Mouse (Mus musculus) left cerebral cortex, postnatal 36 days (tissue): ENCODE measurements around the gene Gabbr2. TPM values are rescaled to one million over a fixed set of nuclear protein-coding genes. Genes with fewer than 3 reads are reported as not detected.

ENCODE experiments used
- DNase-seq, 2 experiments: peaks; one replicate each; pipeline ENCODE4 v3.0.0; 2021 to 2022; ENCODE audit warnings: low spot score in 2 of 2, mixed read lengths in 1 of 2
- intact Hi-C: fragments of 180-260 bp; cut with DNase I; formaldehyde crosslinking; loops from one replicate; pipeline ENCODE4 v1.15.1; 2025
- total RNA-seq, 2 experiments: library from RNA; stranded (reverse); gene quantifications; 2 replicates each; pipeline ENCODE4 v1.2.3; 2021

Gene Gabbr2
- total RNA-seq, 2 experiments from 2014 or later: 253 to 276 TPM

- DNase-seq: no peak
- intact Hi-C loops: loop anchor here (5.0 kb wide), 1 partner anchor 33 kb away; no protein-coding TSS in a partner anchor
Measured at GRCm38 (mm10) chr4:46934291-46934690, 57.4 kb downstream of the Gabbr2 start.

DNA sequence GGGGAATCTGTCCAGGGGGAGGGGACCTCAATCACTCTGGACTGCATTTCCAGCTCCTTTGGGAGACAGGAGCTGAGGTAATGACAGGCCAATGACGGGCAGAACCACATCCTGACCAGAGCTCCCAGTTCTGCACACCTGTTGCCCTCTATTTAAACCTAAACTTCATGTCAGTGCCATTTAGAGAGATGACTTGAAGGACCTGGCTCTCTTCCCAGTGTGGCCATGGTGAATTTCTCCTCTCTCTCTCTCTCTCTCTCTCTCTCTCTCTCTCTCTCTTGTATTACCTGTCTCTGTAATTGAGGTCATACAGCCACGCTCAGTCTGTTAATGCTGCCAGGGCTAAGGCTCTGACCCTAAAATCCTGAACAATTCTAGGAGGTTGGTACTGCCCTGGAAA is 58.1 kb downstream of the Gabbr2 start:
- DNase-seq: no peak
- intact Hi-C loops: loop anchor here (5.0 kb wide), 1 partner anchor 34 kb away; no protein-coding TSS in a partner anchor

- intact Hi-C loops: loop anchor here (5.0 kb wide), 1 partner anchor 35 kb away; no protein-coding TSS in a partner anchor
- DNase-seq: no peak
Measured at GRCm38 (mm10) chr4:46931706-46932397, 59.8 kb downstream of the Gabbr2 start.

DNA sequence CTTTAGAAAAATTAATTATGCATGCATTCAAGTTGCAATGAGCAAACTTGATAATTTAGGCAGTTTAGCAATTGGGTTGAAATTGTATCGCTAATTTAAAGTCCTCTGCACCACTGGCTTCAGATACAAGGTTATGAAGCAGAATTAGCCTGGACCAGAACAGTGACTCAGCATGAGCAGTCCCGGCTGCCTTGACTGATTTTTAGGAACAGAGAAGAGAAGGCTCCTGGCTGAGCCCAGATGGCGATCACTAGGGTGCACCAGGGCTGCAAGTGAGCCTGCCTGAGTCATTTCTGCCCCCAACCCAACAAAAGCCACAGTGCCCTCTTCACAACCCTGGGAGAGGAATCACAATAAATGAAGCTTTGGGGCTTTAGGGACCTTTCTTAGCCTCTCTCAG is 63.6 kb downstream of the Gabbr2 start:
- intact Hi-C loops: no loop called here
- no peak for DNase-seq

DNA sequence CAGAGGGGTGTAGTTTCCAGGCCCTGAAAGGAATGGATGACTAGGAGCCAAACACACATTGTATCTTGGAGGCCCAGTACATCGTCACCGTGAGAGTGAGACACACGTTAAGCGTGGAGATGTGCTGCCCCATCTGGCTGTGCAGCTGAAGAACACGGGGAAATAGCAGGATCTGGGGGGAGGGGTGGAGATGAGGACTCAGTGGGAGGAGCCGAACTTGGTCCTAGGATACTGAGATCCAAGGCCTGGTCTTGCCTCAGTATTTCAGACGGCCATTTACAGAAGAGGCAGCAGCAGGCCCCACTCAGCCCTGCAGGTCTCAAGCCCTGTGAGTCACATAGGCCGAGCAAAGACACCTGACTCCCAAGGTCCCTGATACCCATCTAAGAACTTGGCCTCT is 72.5 kb downstream of the Gabbr2 start:
- peak; percentile 53 for DNase-seq
- intact Hi-C loops: loop anchor here (5.0 kb wide), 1 partner anchor 73 kb away; the partner anchor contains the start of gene Gabbr2

DNA sequence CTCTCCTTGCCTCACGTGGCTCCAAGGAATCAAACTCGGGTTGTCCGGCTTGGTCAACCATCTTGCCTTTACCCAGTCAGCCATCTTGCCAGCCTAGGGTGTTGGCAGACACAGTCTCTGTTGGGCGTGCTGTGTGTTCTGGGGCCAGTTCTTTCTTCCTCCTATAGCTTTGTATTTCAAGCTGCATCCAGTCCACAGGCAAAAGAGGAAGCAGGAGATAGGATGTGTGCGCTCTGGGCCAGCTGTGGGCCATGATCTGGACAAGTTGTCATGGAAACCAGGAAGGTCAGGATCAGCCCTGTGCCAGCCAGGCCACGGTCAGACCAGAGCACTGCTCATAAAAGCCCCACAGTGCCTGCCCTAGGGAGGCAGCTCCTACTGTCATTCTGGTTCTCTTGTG is 74.9 kb downstream of the Gabbr2 start:
- intact Hi-C loops: loop anchor here (5.0 kb wide), 1 partner anchor 76 kb away; the partner anchor contains the start of gene Gabbr2
- no peak for DNase-seq

- intact Hi-C loops: loop anchor here (5.0 kb wide), 1 partner anchor 76 kb away; the partner anchor contains the start of gene Gabbr2
- no peak for DNase-seq
Measured at GRCm38 (mm10) chr4:46915934-46916333, 75.7 kb downstream of the Gabbr2 start.

GRCm38 (mm10) chr4:46915476-46915875 is 76.2 kb downstream of the Gabbr2 start:
- intact Hi-C loops: loop anchor here (5.0 kb wide), 1 partner anchor 77 kb away; the partner anchor contains the start of gene Gabbr2

GRCm38 (mm10) chr4:46914606-46915005 is 77.1 kb downstream of the Gabbr2 start:
- intact Hi-C loops: loop anchor here (5.0 kb wide), 1 partner anchor 78 kb away; the partner anchor contains the start of gene Gabbr2

More at GRCm38 (mm10) chr4:46915476-46915875, 76.2 kb downstream of the Gabbr2 start:
- no peak for DNase-seq

GRCm38 (mm10) chr4:46906036-46906691 is 85.5 kb downstream of the Gabbr2 start:
- DNase-seq: no peak

More at GRCm38 (mm10) chr4:46914606-46915005, 77.1 kb downstream of the Gabbr2 start:
- no peak for DNase-seq

GRCm38 (mm10) chr4:46905152-46905551 is 86.5 kb downstream of the Gabbr2 start:
- intact Hi-C loops: no loop called here
- DNase-seq: no peak

More at GRCm38 (mm10) chr4:46906036-46906691, 85.5 kb downstream of the Gabbr2 start:
- intact Hi-C loops: no loop called here

- intact Hi-C loops: no loop called here
Measured at GRCm38 (mm10) chr4:46904129-46904528, 87.5 kb downstream of the Gabbr2 start.

DNA sequence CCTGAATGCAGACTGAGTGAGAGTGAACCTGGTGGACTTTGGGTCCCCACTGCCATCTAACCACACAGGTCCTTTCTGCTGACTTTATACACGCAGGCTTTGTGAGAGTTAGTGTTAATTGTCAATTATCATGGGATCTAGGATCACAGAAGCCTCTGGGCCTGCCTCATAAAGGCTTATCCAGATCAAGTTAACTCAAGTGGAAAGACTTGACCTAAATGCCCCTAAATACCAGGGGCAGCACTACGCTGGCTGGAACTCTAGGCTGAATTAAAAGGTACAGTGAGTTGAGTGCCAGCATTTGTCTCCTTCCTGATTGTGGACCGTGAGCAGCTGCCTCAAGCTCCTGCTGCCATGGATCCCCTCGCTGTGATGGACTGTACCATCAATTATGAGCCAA is 93.1 kb downstream of the Gabbr2 start:
- no peak for DNase-seq
- intact Hi-C loops: no loop called here

More at GRCm38 (mm10) chr4:46904129-46904528, 87.5 kb downstream of the Gabbr2 start:
- DNase-seq: no peak

DNA sequence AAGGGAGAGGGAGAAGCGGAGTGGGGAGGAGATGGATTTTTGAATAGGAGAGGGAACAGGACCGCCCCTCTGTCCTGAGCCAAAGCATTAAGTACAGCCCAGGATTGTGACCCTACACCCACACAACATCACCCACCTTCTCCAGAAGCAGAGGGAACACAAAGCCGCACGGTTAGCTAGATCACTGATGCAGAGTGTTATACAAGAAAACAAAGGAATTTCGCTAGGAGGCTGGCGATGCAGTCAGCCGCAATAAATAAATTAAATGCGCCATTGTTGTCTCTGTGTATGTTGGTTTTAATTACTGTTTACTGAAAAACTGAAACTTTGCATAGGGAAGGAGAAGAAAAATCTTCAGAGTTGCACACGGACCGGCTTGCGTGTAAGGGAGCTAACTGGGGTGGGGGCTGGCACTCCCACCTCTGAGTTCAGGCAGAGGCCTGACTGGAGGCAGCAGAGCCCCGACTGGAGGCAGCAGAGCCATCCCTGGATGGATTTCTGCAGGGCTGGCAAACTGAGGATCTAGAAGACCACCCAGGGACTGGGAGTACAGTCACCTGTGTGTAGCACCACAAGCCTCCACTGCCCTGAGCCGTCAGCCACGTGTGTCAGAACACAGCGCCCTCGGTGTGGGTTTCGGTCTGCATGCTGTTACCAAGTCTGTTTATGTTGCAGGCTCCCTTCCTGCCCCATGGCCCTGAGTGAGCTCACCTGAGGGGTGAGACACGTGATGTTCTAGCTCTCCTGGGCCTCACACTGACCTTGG is 93.9 kb downstream of the Gabbr2 start:
- intact Hi-C loops: no loop called here
- no peak for DNase-seq

DNA sequence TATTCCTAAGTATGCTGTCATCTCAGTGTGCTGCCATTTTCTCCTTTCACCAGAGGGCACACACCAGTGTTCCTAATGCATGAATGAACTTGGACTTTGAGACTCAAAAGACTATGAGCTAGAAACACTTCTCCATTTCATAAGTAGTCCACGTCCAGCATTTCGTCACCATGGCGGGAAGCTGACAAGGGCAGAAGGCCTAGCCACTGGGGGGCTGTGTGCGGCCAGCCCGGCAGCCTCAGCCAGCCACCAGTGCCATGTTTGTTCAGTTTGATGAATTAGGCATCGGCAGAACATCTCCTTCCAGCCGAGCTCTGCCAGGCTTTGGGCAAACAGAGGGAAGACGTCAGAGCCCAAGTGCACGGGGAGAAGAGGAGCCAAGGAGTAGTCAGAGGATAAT is 97.5 kb downstream of the Gabbr2 start:
- intact Hi-C loops: no loop called here
- no peak for DNase-seq

GRCm38 (mm10) chr4:46889175-46889574 is 102.5 kb downstream of the Gabbr2 start:
- peak in 1 of 2 experiments; percentile 59 for DNase-seq

GRCm38 (mm10) chr4:46885627-46886383 is 105.9 kb downstream of the Gabbr2 start:
- intact Hi-C loops: no loop called here
- DNase-seq: peak; percentile 60 to 62

More at GRCm38 (mm10) chr4:46889175-46889574, 102.5 kb downstream of the Gabbr2 start:
- intact Hi-C loops: no loop called here

DNA sequence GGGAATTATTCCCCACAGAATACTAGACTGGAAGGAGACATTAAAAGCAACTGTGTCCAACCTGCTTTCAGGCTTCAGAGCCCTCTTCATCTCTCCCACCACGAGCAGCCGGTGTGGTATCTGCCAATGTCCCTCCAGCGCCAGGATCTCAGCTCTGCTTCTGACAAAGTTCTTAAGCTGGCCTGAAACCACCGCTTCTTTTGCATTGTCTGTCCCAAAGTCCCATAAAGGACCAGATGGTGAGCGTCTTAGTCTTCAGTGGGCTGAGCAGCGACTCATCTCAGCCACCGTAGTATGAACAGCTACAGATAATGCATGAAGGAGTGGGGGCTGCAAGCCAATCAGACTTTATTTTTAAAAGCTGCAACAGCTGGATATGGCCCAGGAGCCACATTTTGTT is 107.5 kb downstream of the Gabbr2 start:
- DNase-seq: no peak

DNA sequence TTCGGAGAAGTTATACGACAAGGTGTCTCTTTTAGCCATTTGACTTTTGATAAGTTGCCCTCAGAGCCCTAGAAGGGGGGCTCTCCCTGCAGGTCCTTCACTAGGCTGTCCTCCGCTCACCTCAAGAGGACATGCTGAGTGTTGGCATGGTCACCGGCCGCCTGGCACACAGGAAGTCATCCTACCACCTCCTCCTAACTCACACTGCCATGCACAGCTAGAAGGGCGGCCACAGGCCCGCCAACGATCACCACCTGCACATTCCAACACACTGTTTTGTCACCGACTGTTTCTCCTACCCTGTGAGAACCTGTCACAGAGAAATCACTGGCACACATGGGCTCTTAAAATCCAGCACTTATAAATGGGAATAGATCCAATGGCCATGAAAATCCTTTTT is 108.1 kb downstream of the Gabbr2 start:
- DNase-seq: no peak

More for the DNA sequence above, 107.5 kb downstream of the Gabbr2 start:
- intact Hi-C loops: no loop called here

More for the DNA sequence above, 108.1 kb downstream of the Gabbr2 start:
- intact Hi-C loops: no loop called here
